Mouse (Mus musculus): ENCODE measurements around the gene Dvl3. TPM values are rescaled to one million over a fixed set of nuclear protein-coding genes. Genes with fewer than 3 reads are reported as not detected.

The Dvl3 gene
- polyA plus RNA-seq, 1 experiment from 2014 or later = 25.3 TPM

DNA sequence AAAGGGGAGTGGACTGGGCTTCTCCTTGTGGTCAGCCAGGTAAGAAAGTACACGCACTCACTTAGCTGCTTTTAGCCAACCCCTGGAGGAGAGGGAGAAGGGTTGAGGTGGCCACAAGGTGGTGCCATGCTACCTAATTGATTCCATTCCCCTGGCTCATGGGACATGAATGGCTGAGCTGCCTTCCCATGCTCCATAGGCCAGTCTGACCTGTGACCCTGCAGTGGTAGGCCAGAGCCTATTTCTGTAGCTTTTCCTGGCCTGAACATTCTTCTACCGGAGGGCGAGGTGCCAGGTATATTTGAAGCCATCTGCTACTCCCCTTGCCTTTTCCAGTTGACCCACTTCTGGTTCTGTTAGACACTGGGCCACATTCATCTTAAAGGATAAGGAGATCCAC lies 7.4 kb upstream of the Dvl3 start:
- WGBS = 92% methylated on average over 3 of the region's 3 CpGs
- Histone ChIP-seq H3K27ac (ENCODE audit: low read depth, low read length) (no peak overlapping the region), H3K36me3 (ENCODE audit: control insufficient read depth, insufficient read depth, low read length) (peaks cover 72% of the 10 kb centered on the region), H3K4me3 (ENCODE audit: low read depth, low read length) (no peak overlapping the region), H3K9ac (ENCODE audit: low read length) (no peak overlapping the region), H3K9me3 (replicated peaks; ENCODE audit: control insufficient read depth, low read length) (no peaks in the 10 kb centered on the region), H3K4me1 (ENCODE audit: control insufficient read depth, insufficient read depth, low read length) (no peaks in the 10 kb centered on the region), H3K27me3 (replicated peaks; ENCODE audit: control insufficient read depth, insufficient read depth, low read length) (no peaks in the 10 kb centered on the region), H3K4me2 (ENCODE audit: low read length) (no peak overlapping the region)
- peak; percentile 44 for DNase-seq (ENCODE audit: low spot score)
- no peak for ATAC-seq

DNA sequence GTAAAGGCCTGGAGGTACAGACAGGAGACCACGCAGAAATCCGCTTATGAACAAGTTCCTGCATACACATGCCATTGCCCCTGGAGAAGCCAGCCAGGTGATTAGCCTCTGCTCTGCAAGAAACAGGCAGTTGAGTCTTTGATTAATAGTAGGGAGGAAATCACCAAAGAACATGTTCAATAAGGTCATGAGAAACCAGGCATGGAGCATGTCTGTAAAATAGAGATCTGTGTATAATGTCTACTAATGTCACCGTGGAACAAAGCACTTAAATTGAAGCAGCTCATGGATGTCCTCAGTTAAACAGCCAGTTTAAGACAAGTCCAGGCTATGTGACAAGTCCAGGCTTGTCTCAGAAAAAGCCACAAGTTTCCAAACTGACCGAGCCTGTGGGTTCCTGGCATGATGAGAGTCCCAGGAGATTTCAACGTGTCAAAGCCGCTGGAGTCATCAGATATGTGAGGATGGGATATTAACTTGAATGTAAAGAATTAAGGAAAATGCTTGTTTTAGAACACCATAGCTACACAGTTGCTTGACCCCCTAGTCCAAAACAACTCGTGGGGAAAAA lies 5.4 kb upstream of the Dvl3 start:
- DNase-seq (ENCODE audit: low spot score) (no peak), ATAC-seq (no peak)
- no peak overlapping the region for H3K27ac ChIP-seq (ENCODE audit: low read depth, low read length)
- H3K9me3 ChIP-seq (replicated peaks; ENCODE audit: control insufficient read depth, low read length) = no peaks in the 10 kb centered on the region
- WGBS = 92% methylated on average over 7 of the region's 7 CpGs
- no peaks in the 10 kb centered on the region for H3K27me3 ChIP-seq (replicated peaks; ENCODE audit: control insufficient read depth, insufficient read depth, low read length)
- H3K4me3 ChIP-seq (ENCODE audit: low read depth, low read length) = no peak overlapping the region
- H3K36me3 ChIP-seq (ENCODE audit: control insufficient read depth, insufficient read depth, low read length) = peaks cover 52% of the 10 kb centered on the region
- H3K4me1 ChIP-seq (ENCODE audit: control insufficient read depth, insufficient read depth, low read length) = no peaks in the 10 kb centered on the region
- no peak overlapping the region for H3K9ac ChIP-seq (ENCODE audit: low read length)
- no peak overlapping the region for H3K4me2 ChIP-seq (ENCODE audit: low read length)

DNA sequence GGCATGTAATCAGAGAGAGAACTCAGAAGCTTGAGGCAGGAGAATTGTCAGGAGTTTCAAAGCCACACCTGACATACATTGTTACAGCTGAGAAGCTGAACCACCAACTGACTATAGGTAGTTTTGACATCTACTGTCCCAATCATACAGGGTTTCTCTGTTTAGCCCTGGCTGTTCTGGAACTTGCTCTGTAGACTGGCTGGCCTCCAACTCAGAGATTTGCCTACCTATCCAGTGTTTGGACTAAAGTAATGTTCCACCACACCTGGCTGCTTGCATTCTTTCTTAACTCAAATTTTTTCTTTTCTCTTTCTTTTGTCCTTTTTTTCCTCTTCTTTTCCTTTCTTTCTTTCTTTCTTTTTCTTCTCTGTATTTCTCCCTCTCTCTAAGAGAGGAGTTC lies 750 bp upstream of the Dvl3 start:
- no peak for DNase-seq (ENCODE audit: low spot score)
- H3K9ac ChIP-seq (ENCODE audit: low read length) = peak overlapping the region; percentile 99
- ATAC-seq = no peak
- H3K27me3 ChIP-seq (replicated peaks; ENCODE audit: control insufficient read depth, insufficient read depth, low read length) = no peaks in the 10 kb centered on the region
- peak overlapping the region; percentile 86 for H3K4me2 ChIP-seq (ENCODE audit: low read length)
- peaks cover 13% of the 10 kb centered on the region for H3K36me3 ChIP-seq (ENCODE audit: control insufficient read depth, insufficient read depth, low read length)
- no peak overlapping the region for H3K27ac ChIP-seq (ENCODE audit: low read depth, low read length)
- H3K4me3 ChIP-seq (ENCODE audit: low read depth, low read length) = peak overlapping the region; percentile 99
- peaks cover 14% of the 10 kb centered on the region for H3K4me1 ChIP-seq (ENCODE audit: control insufficient read depth, insufficient read depth, low read length)
- no peaks in the 10 kb centered on the region for H3K9me3 ChIP-seq (replicated peaks; ENCODE audit: control insufficient read depth, low read length)

DNA sequence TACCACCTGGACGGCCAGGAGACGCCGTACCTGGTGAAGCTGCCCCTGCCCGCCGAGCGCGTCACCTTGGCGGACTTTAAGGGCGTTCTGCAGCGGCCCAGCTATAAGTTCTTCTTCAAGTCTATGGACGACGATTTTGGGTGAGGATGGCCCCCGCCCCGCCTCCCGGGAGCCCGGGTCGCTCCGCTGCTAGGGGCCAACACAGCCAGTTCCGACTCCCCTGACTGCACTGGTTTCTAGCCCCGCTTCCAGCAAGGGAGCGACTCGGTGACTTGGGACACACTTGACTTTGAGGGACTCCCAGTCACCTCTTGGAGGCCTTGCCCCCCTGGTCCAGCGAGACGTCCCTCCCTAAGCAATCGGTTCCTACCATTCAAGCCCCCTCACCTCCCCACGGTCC lies 434 bp downstream of the Dvl3 start:
- Histone ChIP-seq H3K9ac (ENCODE audit: low read length) (peak overlapping the region; percentile 99), H3K4me3 (ENCODE audit: low read depth, low read length) (peak overlapping the region; percentile 99), H3K27me3 (replicated peaks; ENCODE audit: control insufficient read depth, insufficient read depth, low read length) (no peaks in the 10 kb centered on the region), H3K27ac (ENCODE audit: low read depth, low read length) (peak overlapping the region; percentile 92), H3K4me1 (ENCODE audit: control insufficient read depth, insufficient read depth, low read length) (peaks cover 14% of the 10 kb centered on the region), H3K9me3 (replicated peaks; ENCODE audit: control insufficient read depth, low read length) (no peaks in the 10 kb centered on the region), H3K36me3 (ENCODE audit: control insufficient read depth, insufficient read depth, low read length) (peaks cover 17% of the 10 kb centered on the region; the same call in 1 of the 2 replicates), H3K4me2 (ENCODE audit: low read length) (peak overlapping the region; percentile 86)
- ATAC-seq (peak; percentile 42; the same call in 1 of the 2 replicates), DNase-seq (ENCODE audit: low spot score) (peak; percentile 23)
- WGBS = under 1% methylated on average over 26 of the region's 26 CpGs

DNA sequence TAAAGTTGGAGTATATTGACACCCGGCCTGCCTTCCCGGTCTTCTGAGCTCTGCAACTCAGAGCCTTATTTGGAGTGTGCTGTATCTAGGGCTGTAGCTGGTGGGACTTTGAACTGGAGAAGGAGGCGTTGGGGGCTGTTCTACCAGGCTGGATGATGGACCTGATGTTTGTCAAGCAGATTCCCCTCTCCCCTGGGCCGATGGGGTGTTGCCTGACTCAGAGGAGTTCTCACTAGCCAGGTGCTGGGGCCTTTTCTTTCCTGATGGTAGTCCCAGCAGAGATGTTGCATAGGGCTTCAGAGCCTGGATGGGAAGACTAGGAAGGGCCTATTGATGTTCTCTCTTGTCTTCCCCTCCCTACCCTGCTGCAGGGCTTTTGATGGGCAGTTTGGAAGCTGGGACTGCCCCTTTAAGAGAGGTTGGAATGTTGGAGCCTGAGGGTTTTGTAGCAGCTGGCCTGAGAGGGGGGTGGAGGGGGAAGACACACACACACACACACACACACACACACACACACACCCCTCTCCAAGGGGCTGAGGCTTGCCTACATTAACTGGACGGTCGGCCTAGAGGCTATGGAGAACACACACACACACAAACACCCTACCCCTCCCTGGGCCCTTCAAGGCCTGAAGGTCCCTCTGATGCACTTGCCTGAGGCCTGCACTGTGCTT lies 1.1 kb downstream of the Dvl3 start:
- Histone ChIP-seq H3K4me3 (ENCODE audit: low read depth, low read length) (peak overlapping the region; percentile 99), H3K9ac (ENCODE audit: low read length) (peak overlapping the region; percentile 99), H3K4me1 (ENCODE audit: control insufficient read depth, insufficient read depth, low read length) (peaks cover 14% of the 10 kb centered on the region), H3K4me2 (ENCODE audit: low read length) (peak overlapping the region; percentile 86), H3K9me3 (replicated peaks; ENCODE audit: control insufficient read depth, low read length) (no peaks in the 10 kb centered on the region), H3K27ac (ENCODE audit: low read depth, low read length) (peak overlapping the region; percentile 92), H3K36me3 (ENCODE audit: control insufficient read depth, insufficient read depth, low read length) (peaks cover 18% of the 10 kb centered on the region; the same call in 1 of the 2 replicates), H3K27me3 (replicated peaks; ENCODE audit: control insufficient read depth, insufficient read depth, low read length) (no peaks in the 10 kb centered on the region)
- DNase-seq (ENCODE audit: low spot score) (peak; percentile 70), ATAC-seq (peak; percentile 49)
- 0% methylated on average over 6 of the region's 6 CpGs for WGBS

DNA sequence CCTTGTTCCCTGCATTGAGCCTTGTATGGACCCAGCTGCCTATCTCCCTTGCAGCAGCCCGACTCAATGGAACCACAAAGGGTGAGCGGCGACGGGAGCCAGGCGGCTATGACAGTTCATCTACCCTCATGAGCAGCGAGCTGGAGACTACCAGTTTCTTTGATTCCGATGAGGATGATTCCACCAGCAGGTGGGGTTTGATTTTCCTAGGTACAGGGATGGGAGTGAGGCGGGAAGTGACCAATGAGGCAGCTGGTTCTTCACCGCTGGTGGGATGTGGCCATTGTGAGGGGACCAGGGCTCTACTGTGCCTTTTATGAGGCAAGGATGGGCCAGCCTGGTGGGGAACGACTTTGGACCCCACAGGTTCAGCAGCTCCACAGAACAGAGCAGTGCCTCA lies 7.1 kb downstream of the Dvl3 start:
- ATAC-seq (no peak), DNase-seq (ENCODE audit: low spot score) (no peak)
- Histone ChIP-seq H3K9me3 (replicated peaks; ENCODE audit: control insufficient read depth, low read length) (no peaks in the 10 kb centered on the region), H3K36me3 (ENCODE audit: control insufficient read depth, insufficient read depth, low read length) (peaks cover 77% of the 10 kb centered on the region), H3K9ac (ENCODE audit: low read length) (no peak overlapping the region), H3K4me2 (ENCODE audit: low read length) (no peak overlapping the region), H3K4me3 (ENCODE audit: low read depth, low read length) (no peak overlapping the region), H3K27ac (ENCODE audit: low read depth, low read length) (no peak overlapping the region), H3K27me3 (replicated peaks; ENCODE audit: control insufficient read depth, insufficient read depth, low read length) (no peaks in the 10 kb centered on the region), H3K4me1 (ENCODE audit: control insufficient read depth, insufficient read depth, low read length) (peaks cover 5% of the 10 kb centered on the region)
- 82% methylated on average over 10 of the region's 10 CpGs for whole genome bisulfite sequencing

DNA sequence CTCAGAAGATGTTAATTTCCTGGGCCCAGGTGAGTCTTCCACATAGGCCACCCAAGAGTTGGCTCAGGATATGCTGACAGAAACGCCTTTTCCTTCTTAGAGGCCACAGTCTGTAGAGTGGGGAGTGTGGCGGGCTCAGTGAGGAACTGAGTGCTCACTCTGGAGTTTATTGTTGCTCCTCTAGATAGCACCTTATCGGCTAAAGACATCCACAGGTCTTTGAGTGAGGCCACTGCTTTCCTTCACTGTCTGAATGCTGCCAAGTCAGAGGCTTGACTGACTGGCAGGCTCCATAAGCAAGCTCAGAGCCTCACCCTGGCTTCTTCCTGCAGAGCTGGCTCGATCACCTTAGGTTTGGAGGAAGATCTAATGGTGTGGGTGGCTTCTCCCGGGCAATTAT lies 12.0 kb downstream of the Dvl3 start:
- ATAC-seq = no peak
- H3K27ac ChIP-seq (ENCODE audit: low read depth, low read length) = peak overlapping the region; percentile 44; the same call in 1 of the 2 replicates

DNA sequence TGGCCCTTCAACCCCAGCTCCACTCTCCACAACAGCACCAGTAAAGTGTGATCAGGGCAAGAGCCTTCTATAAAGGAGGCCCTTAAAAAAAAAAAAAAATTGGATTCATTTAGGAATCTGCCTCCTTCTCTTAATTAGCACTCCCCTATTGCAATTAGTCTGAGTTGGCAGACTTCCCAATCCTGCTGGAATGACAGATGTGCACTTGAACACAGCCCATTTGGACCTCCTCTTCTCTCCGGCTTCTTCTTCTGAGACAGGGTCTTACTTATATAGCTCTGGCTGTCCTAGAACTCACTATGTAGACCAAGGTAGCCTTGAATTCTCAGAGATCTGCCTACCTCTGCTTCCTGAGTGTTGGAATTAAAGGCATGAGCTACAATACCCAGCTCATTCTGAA lies 12.6 kb downstream of the Dvl3 start:
- ATAC-seq = peak; percentile 56
- Histone ChIP-seq H3K27ac (ENCODE audit: low read depth, low read length) (peak overlapping the region; percentile 44; the same call in 1 of the 2 replicates), H3K4me1 (ENCODE audit: control insufficient read depth, insufficient read depth, low read length) (no peaks in the 10 kb centered on the region; the same call in 1 of the 2 replicates), H3K4me2 (ENCODE audit: low read length) (no peak overlapping the region), H3K9me3 (replicated peaks; ENCODE audit: control insufficient read depth, low read length) (no peaks in the 10 kb centered on the region), H3K36me3 (ENCODE audit: control insufficient read depth, insufficient read depth, low read length) (peaks cover 83% of the 10 kb centered on the region), H3K9ac (ENCODE audit: low read length) (no peak overlapping the region), H3K27me3 (replicated peaks; ENCODE audit: control insufficient read depth, insufficient read depth, low read length) (no peaks in the 10 kb centered on the region), H3K4me3 (ENCODE audit: low read depth, low read length) (no peak overlapping the region)
- 19% methylated on average over 1 of the region's 1 CpGs for WGBS
- DNase-seq (ENCODE audit: low spot score) = peak; percentile 82

More for the DNA sequence above, 12.0 kb downstream of the Dvl3 start:
- Histone ChIP-seq H3K27me3 (replicated peaks; ENCODE audit: control insufficient read depth, insufficient read depth, low read length) (no peaks in the 10 kb centered on the region), H3K9ac (ENCODE audit: low read length) (no peak overlapping the region), H3K36me3 (ENCODE audit: control insufficient read depth, insufficient read depth, low read length) (peaks cover 89% of the 10 kb centered on the region), H3K4me2 (ENCODE audit: low read length) (no peak overlapping the region), H3K4me3 (ENCODE audit: low read depth, low read length) (no peak overlapping the region), H3K9me3 (replicated peaks; ENCODE audit: control insufficient read depth, low read length) (no peaks in the 10 kb centered on the region), H3K4me1 (ENCODE audit: control insufficient read depth, insufficient read depth, low read length) (no peaks in the 10 kb centered on the region; the same call in 1 of the 2 replicates)
- WGBS = 59% methylated on average over 5 of the region's 5 CpGs
- DNase-seq (ENCODE audit: low spot score) = no peak

DNA sequence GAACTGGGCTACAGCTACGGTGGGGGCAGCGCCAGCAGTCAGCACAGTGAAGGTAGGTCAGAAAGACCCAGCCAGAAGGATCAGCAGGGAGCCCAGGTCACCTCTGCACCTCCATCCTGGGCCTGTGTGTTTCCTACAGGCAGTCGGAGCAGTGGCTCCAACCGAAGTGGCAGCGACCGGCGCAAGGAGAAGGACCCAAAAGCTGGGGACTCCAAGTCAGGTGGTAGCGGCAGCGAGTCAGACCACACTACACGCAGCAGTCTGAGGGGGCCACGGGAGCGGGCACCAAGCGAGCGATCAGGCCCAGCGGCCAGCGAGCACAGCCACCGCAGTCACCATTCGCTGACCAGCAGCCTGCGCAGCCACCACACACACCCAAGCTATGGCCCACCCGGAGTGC lies 14.2 kb downstream of the Dvl3 start:
- Histone ChIP-seq H3K9ac (ENCODE audit: low read length) (no peak overlapping the region), H3K4me3 (ENCODE audit: low read depth, low read length) (no peak overlapping the region), H3K27me3 (replicated peaks; ENCODE audit: control insufficient read depth, insufficient read depth, low read length) (no peaks in the 10 kb centered on the region), H3K9me3 (replicated peaks; ENCODE audit: control insufficient read depth, low read length) (no peaks in the 10 kb centered on the region), H3K36me3 (ENCODE audit: control insufficient read depth, insufficient read depth, low read length) (peaks cover 69% of the 10 kb centered on the region), H3K4me2 (ENCODE audit: low read length) (no peak overlapping the region), H3K4me1 (ENCODE audit: control insufficient read depth, insufficient read depth, low read length) (no peaks in the 10 kb centered on the region; the same call in 1 of the 2 replicates), H3K27ac (ENCODE audit: low read depth, low read length) (no peak overlapping the region)
- 96% methylated on average over 20 of the region's 20 CpGs for WGBS
- ATAC-seq (no peak), DNase-seq (ENCODE audit: low spot score) (no peak)

Measured in forebrain, embryonic 14.5 days (tissue).